26 mouse cellular contexts compared by ENCODE assay signal in the genomic region with DNA sequence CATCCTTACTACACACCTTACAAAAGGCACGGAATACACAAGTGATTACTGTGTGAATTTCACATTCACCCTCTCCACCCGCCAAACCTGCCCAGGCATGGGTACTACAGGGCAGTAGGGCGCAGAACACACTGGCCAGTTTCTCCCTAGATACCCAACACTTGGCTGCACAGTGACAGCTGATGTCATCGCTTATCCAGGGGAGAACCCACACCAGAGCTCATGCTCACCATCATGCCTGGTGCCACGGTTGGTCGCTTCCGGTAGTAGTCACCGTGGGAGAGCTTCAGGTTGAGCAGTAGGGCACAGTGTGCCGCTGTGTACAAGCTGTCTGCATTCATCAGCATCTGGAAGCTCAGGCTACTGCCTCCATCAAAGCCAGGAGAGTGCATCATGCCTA.
A peak's percentile ranks its signal among the peaks of the same experiment; 100 is the strongest.
DNase-seq lines count a peak whose midpoint lies in the region; ATAC-seq and TF ChIP-seq lines count a peak whose summit lies in the region.
"Had no signal": no experiment of that assay in that cellular context is flagged by ENCODE, and none has a peak within 500 bp of the region (broad histone marks: within the 10 kb centered on the region; RNA-seq: fewer than 3 reads in every experiment).

No protein-coding gene starts in this region.

- no peaks in the 10 kb centered on the region for H3K27me3 ChIP-seq in cerebellum, adult 2 months (ENCODE audit: control insufficient read depth, insufficient read depth, low read length)
- no peaks in the 10 kb centered on the region for H3K27me3 ChIP-seq in kidney, adult 2 months (replicated peaks; ENCODE audit: control insufficient read depth, insufficient read depth, low read length)
- H3K27me3 ChIP-seq in megakaryocyte, embryonic 14.5 days (replicated peaks) = peaks cover 3% of the 10 kb centered on the region
- H3K27me3 ChIP-seq: liver, embryonic 15.5 days; lung, embryonic 15.5 days had no signal

- H3K27ac ChIP-seq in cerebellum, adult 2 months (ENCODE audit: insufficient read depth, low read length) = no peak overlapping the region
- H3K27ac ChIP-seq in kidney, adult 2 months (ENCODE audit: insufficient read depth, low read depth, low read length) = no peak overlapping the region
- H3K27ac ChIP-seq: forebrain, embryonic 10.5 days; heart, embryonic 10.5 days; left cerebral cortex, adult 2 months; limb, embryonic 10.5 days; liver, embryonic 15.5 days; lung, embryonic 15.5 days; midbrain, embryonic 10.5 days; stomach, postnatal 0 days had no signal

- no peaks in the 10 kb centered on the region for H3K9me3 ChIP-seq in megakaryocyte, embryonic 14.5 days
- H3K9me3 ChIP-seq: forebrain, embryonic 10.5 days; heart, embryonic 10.5 days; limb, embryonic 10.5 days; liver, embryonic 15.5 days; lung, embryonic 15.5 days; midbrain, embryonic 10.5 days had no signal

- H3K4me3 ChIP-seq in cerebellum, adult 2 months (replicated peaks; ENCODE audit: insufficient read depth, low read depth, low read length) = no peak overlapping the region
- H3K4me3 ChIP-seq in kidney, adult 2 months (ENCODE audit: insufficient read depth, low read depth, low read length) = no peak overlapping the region
- H3K4me3 ChIP-seq in megakaryocyte, embryonic 14.5 days (replicated peaks) = peak overlapping the region; percentile 14
- H3K4me3 ChIP-seq: forebrain, embryonic 10.5 days; heart, embryonic 10.5 days; left cerebral cortex, adult 2 months; limb, embryonic 10.5 days; liver, embryonic 15.5 days; lung, embryonic 15.5 days; midbrain, embryonic 10.5 days had no signal

- TF ChIP-seq POLR2A in cerebellum, adult 2 months (IDR thresholded peaks at IDR 0.05; ENCODE audit: borderline replicate concordance, insufficient read depth, low read length) = no peak
- no peak for TF ChIP-seq POLR2A in kidney, adult 2 months (IDR thresholded peaks at IDR 0.05; ENCODE audit: low read depth, low read length)

- DNase-seq in cerebellum, postnatal 25 days = peak; percentile 35 to 39
- no peak for DNase-seq in cerebellum, adult 2 months
- peak; percentile 23 for DNase-seq in kidney, adult 2 months
- DNase-seq in kidney, adult 11 months = no peak
- peak; percentile 33 to 45 for DNase-seq in kidney, postnatal 4 days
- no peak for DNase-seq in lung, postnatal 36 days
- DNase-seq: adrenal gland, adult 2 months; gastrocnemius, postnatal 25 days; heart, postnatal 4 days; liver; lung, postnatal 4 days; right cerebral cortex, postnatal 14 days; thymus, adult 2 months; thymus, postnatal 4 days had no signal

- no peaks in the 10 kb centered on the region for H3K36me3 ChIP-seq in kidney, adult 2 months (ENCODE audit: control insufficient read depth, insufficient read depth, low read length)
- H3K36me3 ChIP-seq in megakaryocyte, embryonic 14.5 days (replicated peaks; ENCODE audit: low read length) = no peaks in the 10 kb centered on the region
- H3K36me3 ChIP-seq: forebrain, embryonic 10.5 days; heart, embryonic 10.5 days; limb, embryonic 10.5 days; liver, embryonic 15.5 days; lung, embryonic 15.5 days; midbrain, embryonic 10.5 days had no signal

- peaks cover 10% of the 10 kb centered on the region for H3K4me1 ChIP-seq in cerebellum, adult 2 months (ENCODE audit: control insufficient read depth, insufficient read depth, low read length)
- no peaks in the 10 kb centered on the region for H3K4me1 ChIP-seq in kidney, adult 2 months (ENCODE audit: control insufficient read depth, insufficient read depth, low read length)
- no peaks in the 10 kb centered on the region for H3K4me1 ChIP-seq in megakaryocyte, embryonic 14.5 days
- H3K4me1 ChIP-seq: forebrain, embryonic 10.5 days; heart, embryonic 10.5 days; limb, embryonic 10.5 days; liver, embryonic 15.5 days; lung, embryonic 15.5 days; midbrain, embryonic 10.5 days had no signal

- ATAC-seq in megakaryocyte, adult 5-6 weeks (ENCODE audit: poor library complexity, severe bottlenecking) = no peak
- ATAC-seq: inflammation-experienced regulatory T-cells, adult 6 months; midbrain, embryonic 16.5 days had no signal

- 65% methylated on average over 9 of the region's 9 CpGs for WGBS in cerebellum, adult 2 months
- 62% methylated on average over 9 of the region's 9 CpGs for WGBS in kidney, adult 2 months

- no peak for TF ChIP-seq CTCF in cerebellum, adult 2 months (IDR thresholded peaks at IDR 0.05; ENCODE audit: borderline replicate concordance, insufficient read depth, low read depth, low read length)
- no peak for TF ChIP-seq CTCF in kidney, adult 2 months (conservative IDR thresholded peaks at IDR 0.05; ENCODE audit: insufficient read depth, insufficient read length, low read depth, low read length)

Comparison
In these comparisons a context has a peak if more than half of its experiments do, and no peak if none do; other contexts are left out.
1. DNase-seq: peak in cerebellum, postnatal 25 days (2 of 2), kidney, adult 2 months (single experiment) and kidney, postnatal 4 days (2 of 2); none in cerebellum, adult 2 months (0 of 2), kidney, adult 11 months (single experiment) and lung, postnatal 36 days (single experiment).